Mouse (Mus musculus) MEL (cell line): ENCODE measurements around the gene Btbd8. TPM values are rescaled to one million over a fixed set of nuclear protein-coding genes. Genes with fewer than 3 reads are reported as not detected.

ENCODE experiments used
- DNase-seq: peaks from one replicate; pipeline ENCODE4 v3.0.0; 2011; ENCODE audit warnings: low read depth, low spot score
- H3K27ac ChIP-seq: 2 replicates; pipeline ENCODE4 v1.5.1; 2012; ENCODE audit warnings: low read depth, mild to moderate bottlenecking, control low read depth, low read length, moderate library complexity; ENCODE audit not compliant: control insufficient read depth
- H3K27me3 ChIP-seq, 2 experiments: fragments of 150-350 bp in 1 of 2; sonication (generic) in 1 of 2; 2 replicates each; pipeline ENCODE4 v1.6.1; 2012; ENCODE audit warnings: low read length in 2 of 2, mild to moderate bottlenecking in 2 of 2, improper control_type of control experiment in 1 of 2, moderate library complexity in 1 of 2; ENCODE audit not compliant: insufficient read depth in 2 of 2, control insufficient read depth in 1 of 2
- H3K36me3 ChIP-seq, 2 experiments: 2 replicates each; pipeline ENCODE4 v1.6.1; 2012 to 2014; ENCODE audit warnings: low read length in 2 of 2, improper control_type of control experiment in 1 of 2, inconsistent platforms in 1 of 2, mild to moderate bottlenecking in 1 of 2; ENCODE audit not compliant: insufficient read depth in 2 of 2, control insufficient read depth in 1 of 2
- H3K4me1 ChIP-seq, 2 experiments: fragments of 150-350 bp in 1 of 2; sonication (generic) in 1 of 2; 2 replicates each; pipeline ENCODE4 v1.6.1; 2012; ENCODE audit warnings: low read length in 2 of 2, improper control_type of control experiment in 1 of 2, mild to moderate bottlenecking in 1 of 2; ENCODE audit not compliant: insufficient read depth in 2 of 2, control insufficient read depth in 1 of 2
- H3K4me3 ChIP-seq, 2 experiments: fragments of 150-350 bp in 1 of 2; sonication (generic) in 1 of 2; 2 replicates each; pipeline ENCODE4 v1.5.1; 2012; ENCODE audit warnings: low read depth in 2 of 2, low read length in 2 of 2, mild to moderate bottlenecking in 2 of 2, moderate library complexity in 2 of 2, control low read depth in 1 of 2, improper control_type of control experiment in 1 of 2; ENCODE audit not compliant: control insufficient read depth in 1 of 2, insufficient read depth in 1 of 2
- H3K79me2 ChIP-seq: 2 replicates; pipeline ENCODE4 v1.6.1; 2012; ENCODE audit warnings: mild to moderate bottlenecking, low read length, moderate library complexity; ENCODE audit not compliant: control insufficient read depth, poor library complexity, insufficient read depth
- H3K9ac ChIP-seq: 2 replicates; pipeline ENCODE4 v1.6.1; 2012; ENCODE audit warnings: low read depth, mild to moderate bottlenecking, control low read depth, low read length, moderate library complexity; ENCODE audit not compliant: control insufficient read depth, poor library complexity, severe bottlenecking
- H3K9me3 ChIP-seq: fragments of 150-350 bp; sonication (generic); replicated peaks from 2 replicates; pipeline ENCODE4 v1.6.1; 2012; ENCODE audit warnings: mild to moderate bottlenecking, low read length, improper control_type of control experiment, moderate library complexity; ENCODE audit not compliant: insufficient read depth
- BHLHE40 ChIP-seq: IDR thresholded peaks from 2 replicates; pipeline ENCODE4 v1.6.1; 2012; ENCODE audit warnings: low read depth, mild to moderate bottlenecking, inconsistent platforms, low read length, improper control_type of control experiment, borderline replicate concordance
- CHD1 ChIP-seq: IDR thresholded peaks from 2 replicates; pipeline ENCODE4 v1.6.1; 2012; ENCODE audit warnings: low read depth, mild to moderate bottlenecking, inconsistent platforms, low read length, improper control_type of control experiment
- CHD2 ChIP-seq: IDR thresholded peaks from 2 replicates; pipeline ENCODE4 v1.6.1; 2011; ENCODE audit warnings: low read length, improper control_type of control experiment
- CTCF ChIP-seq, 3 experiments: IDR thresholded peaks in 2 of 3; conservative IDR thresholded peaks in 1 of 3; 2 replicates each; pipeline ENCODE4 v1.5.1; 2011 to 2012; ENCODE audit warnings: low read length in 3 of 3, low read depth in 2 of 3, mild to moderate bottlenecking in 2 of 3, improper control_type of control experiment in 1 of 3, inconsistent platforms in 1 of 3, mixed read lengths in 1 of 3, moderate library complexity in 1 of 3; ENCODE audit not compliant: control insufficient read depth in 1 of 3, insufficient read depth in 1 of 3, poor library complexity in 1 of 3, severe bottlenecking in 1 of 3
- E2F4 ChIP-seq: IDR thresholded peaks from 2 replicates; pipeline ENCODE4 v1.6.1; 2011; ENCODE audit warnings: low read depth, low read length, improper control_type of control experiment, borderline replicate concordance
- EP300 ChIP-seq, 2 experiments: IDR thresholded peaks; 2 replicates each; pipeline ENCODE4 v1.6.1; 2011; ENCODE audit warnings: improper control_type of control experiment in 2 of 2, low read length in 2 of 2, low read depth in 1 of 2, mild to moderate bottlenecking in 1 of 2
- HCFC1 ChIP-seq: IDR thresholded peaks from 2 replicates; pipeline ENCODE4 v1.6.1; 2012; ENCODE audit warnings: low read depth, mild to moderate bottlenecking, inconsistent platforms, low read length, improper control_type of control experiment, moderate library complexity
- MAFK ChIP-seq: IDR thresholded peaks from 2 replicates; pipeline ENCODE4 v1.6.1; 2011; ENCODE audit warnings: low read depth, mild to moderate bottlenecking, low read length, improper control_type of control experiment, borderline replicate concordance
- MAX ChIP-seq: IDR thresholded peaks from 2 replicates; pipeline ENCODE4 v1.6.1; 2011; ENCODE audit warnings: low read length, improper control_type of control experiment
- MAZ ChIP-seq: IDR thresholded peaks from 2 replicates; pipeline ENCODE4 v1.6.1; 2012; ENCODE audit warnings: low read depth, mild to moderate bottlenecking, inconsistent platforms, low read length, improper control_type of control experiment
- MXI1 ChIP-seq: IDR thresholded peaks from 2 replicates; pipeline ENCODE4 v1.6.1; 2011; ENCODE audit warnings: mild to moderate bottlenecking, low read depth, low read length, improper control_type of control experiment
- MYB ChIP-seq: IDR thresholded peaks from 2 replicates; pipeline ENCODE4 v1.6.1; 2011; ENCODE audit warnings: mild to moderate bottlenecking, low read depth, low read length, improper control_type of control experiment
- POLR2A ChIP-seq, 2 experiments: IDR thresholded peaks; 2 replicates each; pipeline ENCODE4 v1.6.1; 2011 to 2012; ENCODE audit warnings: low read length in 2 of 2, mild to moderate bottlenecking in 2 of 2, control low read depth in 1 of 2, improper control_type of control experiment in 1 of 2, low read depth in 1 of 2, moderate library complexity in 1 of 2; ENCODE audit not compliant: control insufficient read depth in 1 of 2, insufficient read depth in 1 of 2, poor library complexity in 1 of 2
- POLR2AphosphoS2 ChIP-seq: IDR thresholded peaks from 2 replicates; pipeline ENCODE4 v1.6.1; 2011; ENCODE audit warnings: low read length, improper control_type of control experiment
- SMC3 ChIP-seq: IDR thresholded peaks from 2 replicates; pipeline ENCODE4 v1.6.1; 2011; ENCODE audit warnings: low read depth, low read length, improper control_type of control experiment
- TBP ChIP-seq: IDR thresholded peaks from 2 replicates; pipeline ENCODE4 v1.8.0; 2011; ENCODE audit warnings: low read depth, low read length, improper control_type of control experiment
- TCF12 ChIP-seq: IDR thresholded peaks from 2 replicates; pipeline ENCODE4 v1.6.1; 2014; ENCODE audit warnings: low read depth, mild to moderate bottlenecking, inconsistent platforms, low read length, improper control_type of control experiment, moderate library complexity
- UBTF ChIP-seq: IDR thresholded peaks from 2 replicates; pipeline ENCODE4 v1.6.1; 2012; ENCODE audit warnings: low read depth, mild to moderate bottlenecking, inconsistent platforms, low read length, improper control_type of control experiment, moderate library complexity, borderline replicate concordance; ENCODE audit not compliant: insufficient read depth
- USF1 ChIP-seq: IDR thresholded peaks from 2 replicates; pipeline ENCODE4 v1.6.1; 2014; ENCODE audit warnings: low read depth, mild to moderate bottlenecking, inconsistent platforms, low read length, improper control_type of control experiment, moderate library complexity
- ZKSCAN1 ChIP-seq: IDR thresholded peaks from 2 replicates; pipeline ENCODE4 v1.6.1; 2012; ENCODE audit warnings: low read depth, mild to moderate bottlenecking, inconsistent platforms, low read length, improper control_type of control experiment, moderate library complexity
- polyA plus RNA-seq, 2 experiments: library from polyadenylated mRNA; stranded (reverse) in 1 of 2; unstranded in 1 of 2; fragments of >175 nt in 1 of 2; fragments of >200 nt in 1 of 2; gene quantifications; 2 replicates each; pipeline versions ENCODE4 v1.2.1 to v1.2.4; 2012; ENCODE audit warnings: low replicate concordance in 2 of 2, low read depth in 1 of 2; ENCODE audit not compliant: insufficient read length in 2 of 2, insufficient read depth in 1 of 2, missing spikeins in 1 of 2
- total RNA-seq: library from RNA; depleted of rRNA; stranded (reverse); fragments of 300-350 nt; gene quantifications from 2 replicates; pipeline ENCODE4 v1.2.3, GENCODE M21; 2012

Gene Btbd8
- total and polyA plus RNA-seq, 3 experiments, result 1.6 to 2.4 TPM; not detected in 1

- Histone ChIP-seq H3K9ac (no peak overlapping the region), H3K4me3 (no peak overlapping the region), H3K27me3 (no peaks in the 10 kb centered on the region; a peak in 2 of 4 replicates), H3K4me1 (no peaks in the 10 kb centered on the region), H3K36me3 (no peaks in the 10 kb centered on the region), H3K27ac (no peak overlapping the region), H3K9me3 (no peaks in the 10 kb centered on the region), H3K79me2 (no peaks in the 10 kb centered on the region)
- DNase-seq, result no peak
- TF ChIP-seq SMC3 (no peak), ZKSCAN1 (no peak), MYB (no peak), TBP (no peak)
Measured at GRCm38 (mm10) chr5:107521897-107522296, 84.1 kb downstream of the Btbd8 start.

- Histone ChIP-seq H3K9ac (no peak overlapping the region), H3K27ac (no peak overlapping the region), H3K4me1 (no peaks in the 10 kb centered on the region), H3K4me3 (no peak overlapping the region), H3K27me3 (no peaks in the 10 kb centered on the region; a peak in 2 of 4 replicates), H3K9me3 (no peaks in the 10 kb centered on the region), H3K79me2 (no peaks in the 10 kb centered on the region), H3K36me3 (no peaks in the 10 kb centered on the region)
- no peak for DNase-seq
- TF ChIP-seq EP300 (IDR thresholded peaks at IDR 0.05; ENCODE audit: low read depth in 1 of 2, low read length in 2 of 2), result no peak
- no peak for TF ChIP-seq CHD1
Measured at GRCm38 (mm10) chr5:107524281-107524680, 86.5 kb downstream of the Btbd8 start.

- Histone ChIP-seq H3K9me3 (no peaks in the 10 kb centered on the region), H3K27ac (no peak overlapping the region), H3K4me3 (no peak overlapping the region)
- no peak for DNase-seq
- no peak for TF ChIP-seq MAZ
- TF ChIP-seq BHLHE40, result no peak
- no peak for TF ChIP-seq POLR2AphosphoS2
- TF ChIP-seq USF1, result no peak
- TF ChIP-seq SMC3, result no peak
- no peak for TF ChIP-seq POLR2A (IDR thresholded peaks at IDR 0.05; ENCODE audit: control insufficient read depth in 1 of 2, insufficient read depth in 1 of 2, low read depth in 1 of 2, low read length in 2 of 2, poor library complexity in 1 of 2)
- TF ChIP-seq MXI1, result no peak
- no peak for TF ChIP-seq UBTF
- no peak for TF ChIP-seq CHD2
- TF ChIP-seq TCF12, result no peak
- no peak for TF ChIP-seq MAX
- TF ChIP-seq CTCF (IDR thresholded peaks at IDR 0.05 in 2 of 3, conservative IDR thresholded peaks at IDR 0.05 in 1 of 3; ENCODE audit: control insufficient read depth in 1 of 3, insufficient read depth in 1 of 3, low read depth in 2 of 3, low read length in 3 of 3, poor library complexity in 1 of 3, severe bottlenecking in 1 of 3), result no peak
- no peak for TF ChIP-seq HCFC1
- no peak for TF ChIP-seq MAFK
- TF ChIP-seq E2F4, result no peak
- TF ChIP-seq, all 39 proteins: peak for 0
- peaks cover 0 to 2% of the 10 kb centered on the region in 2 experiments; a peak in 1 of 4 replicates for H3K36me3 ChIP-seq
- no peak overlapping the region for H3K9ac ChIP-seq
- no peaks in the 10 kb centered on the region for H3K79me2 ChIP-seq
- H3K4me1 ChIP-seq, result no peaks in the 10 kb centered on the region; a peak in 1 of 4 replicates
- H3K27me3 ChIP-seq, result no peaks in the 10 kb centered on the region; a peak in 2 of 4 replicates
Measured at GRCm38 (mm10) chr5:107528856-107529255, 91.1 kb downstream of the Btbd8 start.
